In genomic region chr5:27687311-27687710, GRCm38 (mm10) we compare ENCODE assay signal across 17 mouse cellular contexts.
A peak's percentile ranks its signal among the peaks of the same experiment; 100 is the strongest.
DNase-seq lines count a peak whose midpoint lies in the region; ATAC-seq and TF ChIP-seq lines count a peak whose summit lies in the region.
"Had no signal": no experiment of that assay in that cellular context is flagged by ENCODE, and none has a peak within 500 bp of the region (broad histone marks: within the 10 kb centered on the region; RNA-seq: fewer than 3 reads in every experiment).

No protein-coding gene starts in this region.

- in situ Hi-C loops in CH12.LX (cut with MboI; ENCODE audit: low pct_ligation_motif_present, low pct_unique_long_range_greater_than_20kb, low sequenced_read_pairs): no loop called here

- no peak overlapping the region for H3K4me3 ChIP-seq in layer of hippocampus, adult 2 months
- H3K4me3 ChIP-seq in CH12.LX (replicated peaks in 1 of 3; ENCODE audit: low read depth in 2 of 3, low read length in 2 of 3, poor library complexity in 1 of 3) (no peak overlapping the region), G1E (ENCODE audit: low read depth, low read length) (no peak overlapping the region)
- H3K4me3 ChIP-seq: embryonic facial prominence, embryonic 10.5 days had no signal

- ATAC-seq in G1E (ENCODE audit: extremely low read depth, insufficient number of reproducible peaks, low FRiP score, poor library complexity, severe bottlenecking): no peak
- ATAC-seq in erythroid progenitor cell, adult 5-6 weeks (replicated peaks; ENCODE audit: low FRiP score, poor library complexity, severe bottlenecking): peak; percentile 79
- ATAC-seq: hindbrain, embryonic 16.5 days had no signal

- H3K79me2 ChIP-seq in CH12.LX (replicated peaks; ENCODE audit: control insufficient read depth, extremely low read depth, insufficient read depth, poor library complexity, severe bottlenecking): no peaks in the 10 kb centered on the region

- peak; percentile 51 for TF ChIP-seq CTCF in layer of hippocampus, adult 2 months (conservative IDR thresholded peaks at IDR 0.05)
- TF ChIP-seq CTCF in CH12.LX (conservative IDR thresholded peaks at IDR 0.05 in 1 of 2, IDR thresholded peaks at IDR 0.05 in 1 of 2; ENCODE audit: low read depth in 2 of 2, low read length in 2 of 2) (peak in 1 of 2 experiments; percentile 34; a peak in 2 of 4 replicates), G1E (IDR thresholded peaks at IDR 0.05; ENCODE audit: low read depth, low read length) (peak; percentile 22; the same call in 1 of the 2 replicates)

- no peak for TF ChIP-seq EP300 in CH12.LX (IDR thresholded peaks at IDR 0.05; ENCODE audit: low read length)

- H3K4me1 ChIP-seq in CH12.LX (ENCODE audit: control insufficient read depth in 1 of 2, insufficient read depth in 2 of 2) (no peaks in the 10 kb centered on the region), G1E (ENCODE audit: insufficient read depth, low read depth, low read length) (no peaks in the 10 kb centered on the region)
- H3K4me1 ChIP-seq: embryonic facial prominence, embryonic 10.5 days had no signal

- TF ChIP-seq RAD21 in CH12.LX (IDR thresholded peaks at IDR 0.05; ENCODE audit: low read depth, low read length): peak; percentile 16

- no peak overlapping the region for H3K4me2 ChIP-seq in CH12.LX (ENCODE audit: insufficient read depth, low read depth, poor library complexity, severe bottlenecking)
- H3K4me2 ChIP-seq: midbrain, embryonic 11.5 days had no signal

- no peak for TF ChIP-seq POLR2A in CH12.LX (IDR thresholded peaks at IDR 0.05; ENCODE audit: low read depth, low read length)

- DNase-seq in layer of hippocampus, adult 2 months (ENCODE audit: low spot score in 2 of 2): no peak
- DNase-seq in layer of hippocampus, adult 9-10 months (ENCODE audit: low spot score): no peak
- DNase-seq in CH12.LX (ENCODE audit: extremely low read depth): no peak
- no peak for DNase-seq in G1E (ENCODE audit: low spot score)
- DNase-seq in layer of hippocampus, postnatal 14 days (ENCODE audit: low spot score in 2 of 2): no peak
- DNase-seq in yolk sac, embryonic 10.5 days (ENCODE audit: low spot score): no peak
- DNase-seq: cerebellum, adult 2 months; heart, adult 11 months; heart, postnatal 14 days; kidney, postnatal 10 days; layer of hippocampus, postnatal 36 days; lung, postnatal 10 days; right cerebral cortex, postnatal 25 days had no signal

- no peak overlapping the region for H3K27ac ChIP-seq in layer of hippocampus, adult 2 months
- no peak overlapping the region for H3K27ac ChIP-seq in CH12.LX (ENCODE audit: insufficient read depth, low read depth)
- H3K27ac ChIP-seq: embryonic facial prominence, embryonic 10.5 days had no signal

- H3K27me3 ChIP-seq in CH12.LX (replicated peaks): no peaks in the 10 kb centered on the region
- 0 out of 2 replicates have a peak, but pooled peaks cover 7% of the 10 kb centered on the region for H3K27me3 ChIP-seq in G1E (ENCODE audit: insufficient read depth, low read length)

- no peak overlapping the region for H3K9ac ChIP-seq in CH12.LX (ENCODE audit: insufficient read depth, low read depth)

- dilution Hi-C loops in CH12.LX (cut with MboI; ENCODE audit: extremely low pct_ligation_motif_present, extremely low pct_unique_long_range_greater_than_20kb, low sequenced_read_pairs): no loop called here

- peaks cover 5% of the 10 kb centered on the region for H3K9me3 ChIP-seq in CH12.LX (replicated peaks; ENCODE audit: low read length)
- H3K9me3 ChIP-seq in G1E (replicated peaks): no peaks in the 10 kb centered on the region
- H3K9me3 ChIP-seq: embryonic facial prominence, embryonic 10.5 days had no signal

- H3K36me3 ChIP-seq in CH12.LX (replicated peaks in 1 of 2; ENCODE audit: control insufficient read depth in 1 of 2, insufficient read depth in 1 of 2, low read length in 1 of 2): no peaks in the 10 kb centered on the region
- no peaks in the 10 kb centered on the region for H3K36me3 ChIP-seq in G1E (replicated peaks)
- H3K36me3 ChIP-seq: embryonic facial prominence, embryonic 10.5 days had no signal

TF ChIP-seq in CH12.LX, 34 proteins besides CTCF, POLR2A, EP300 and RAD21:
- TF ChIP-seq PAX5 (IDR thresholded peaks at IDR 0.05; ENCODE audit: low read length) (no peak), HCFC1 (IDR thresholded peaks at IDR 0.05; ENCODE audit: low read depth, low read length) (no peak), TBP (conservative IDR thresholded peaks at IDR 0.05; ENCODE audit: low read depth, low read length) (no peak)
TF ChIP-seq in CH12.LX: peak in this region for 0.
